Mouse (Mus musculus) right cerebral cortex, adult 18-20 months (tissue): ENCODE data around the gene Slc36a1.

ENCODE experiments used
- DNase-seq: peaks from one replicate; pipeline ENCODE4 v3.0.0; 2022; ENCODE audit warnings: mixed read lengths

Slc36a1 gene

DNA sequence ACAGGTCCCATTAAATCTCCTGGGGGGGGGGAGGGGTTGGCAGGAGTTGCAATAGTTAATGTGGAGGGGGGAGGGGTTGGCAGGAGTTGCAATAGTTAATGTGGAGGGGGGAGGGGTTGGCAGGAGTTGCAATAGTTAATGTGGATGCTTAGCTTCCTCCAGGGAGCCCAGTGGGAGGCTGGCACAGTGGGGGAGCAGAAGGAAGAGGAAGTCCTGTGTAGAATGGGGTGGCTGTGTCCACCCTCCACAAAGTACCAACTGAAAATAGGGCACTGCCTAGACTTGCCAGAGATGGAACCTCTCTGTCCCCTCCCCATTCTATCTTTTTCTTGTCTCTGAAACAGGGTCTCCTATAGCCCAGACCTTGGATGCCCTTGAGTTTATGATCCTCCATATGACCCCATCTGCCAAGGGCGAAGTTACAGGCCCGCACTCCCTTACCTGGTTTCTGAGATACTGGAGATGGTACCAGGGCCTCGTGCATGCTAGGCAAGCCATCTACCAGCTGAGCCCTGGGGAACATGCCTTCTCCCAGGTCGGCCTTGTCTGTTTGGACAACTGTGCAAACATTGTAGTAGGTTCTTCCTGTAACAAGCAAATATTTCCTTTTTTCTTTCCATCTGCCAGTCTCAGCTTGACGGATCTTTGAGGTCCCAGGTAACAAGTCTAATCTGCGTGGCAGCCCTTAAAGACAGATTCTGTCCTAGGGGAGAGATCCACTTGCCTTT is 5.6 kb downstream of the Slc36a1 start:
- DNase-seq: no peak

DNA sequence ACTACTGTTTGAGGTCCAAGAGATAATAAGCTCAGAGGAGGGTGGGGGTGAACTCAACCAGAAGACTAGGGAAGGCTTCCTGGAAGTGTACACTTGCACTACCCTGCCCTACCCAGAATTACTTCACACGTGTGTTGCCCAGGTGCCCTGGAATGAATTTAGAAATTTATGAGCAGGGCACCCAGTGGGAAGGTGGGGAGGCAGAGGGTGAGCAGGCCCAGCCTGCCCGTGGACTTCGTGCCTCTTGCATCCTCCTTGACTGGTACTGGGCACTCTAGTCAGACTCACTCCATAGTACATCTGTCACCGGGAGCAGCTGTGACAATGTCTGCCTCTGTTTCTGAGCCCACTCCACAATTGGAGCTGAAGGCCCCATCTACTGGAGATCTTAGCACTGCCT is 9.4 kb downstream of the Slc36a1 start:
- DNase-seq: no peak

DNA sequence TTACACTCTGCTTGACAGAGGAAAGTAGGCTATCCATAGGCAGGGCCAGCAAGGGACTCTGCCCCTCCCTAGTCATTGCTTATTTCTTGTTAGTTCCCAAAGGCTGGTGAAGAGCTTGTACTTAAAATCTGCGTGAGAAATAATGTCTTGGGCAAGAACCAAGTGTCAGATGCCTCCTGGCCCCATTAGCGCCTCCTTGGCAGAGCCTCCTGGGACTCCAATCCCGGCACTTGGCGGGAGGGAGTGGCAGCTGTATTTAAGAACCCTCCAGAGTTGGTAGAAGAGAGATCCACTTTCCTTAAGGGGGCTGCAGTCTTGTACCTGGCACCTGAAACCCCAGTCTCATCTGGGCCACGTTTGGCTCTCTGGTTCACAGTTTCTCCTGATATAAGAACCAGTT is 10.0 kb downstream of the Slc36a1 start:
- DNase-seq: no peak

DNA sequence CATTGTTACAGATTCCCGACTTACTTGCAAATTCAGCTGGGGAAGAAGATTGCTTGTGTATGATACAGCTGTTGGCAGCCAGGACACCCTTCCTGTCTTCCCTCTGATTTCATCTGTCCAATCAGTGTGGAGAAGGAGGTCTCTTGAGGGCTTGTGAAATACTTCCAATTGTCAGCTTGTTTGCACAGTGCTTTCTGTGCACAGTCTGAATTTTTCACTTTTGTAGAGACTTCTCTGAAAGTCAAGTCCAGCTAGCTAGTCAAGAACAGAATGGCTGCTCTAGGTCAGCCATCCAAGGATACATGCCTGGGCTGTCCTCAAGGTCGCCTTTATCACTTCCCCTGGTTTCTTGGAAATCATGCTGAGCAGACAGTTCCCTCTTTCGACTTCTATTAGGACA is 10.8 kb downstream of the Slc36a1 start:
- DNase-seq: no peak

DNA sequence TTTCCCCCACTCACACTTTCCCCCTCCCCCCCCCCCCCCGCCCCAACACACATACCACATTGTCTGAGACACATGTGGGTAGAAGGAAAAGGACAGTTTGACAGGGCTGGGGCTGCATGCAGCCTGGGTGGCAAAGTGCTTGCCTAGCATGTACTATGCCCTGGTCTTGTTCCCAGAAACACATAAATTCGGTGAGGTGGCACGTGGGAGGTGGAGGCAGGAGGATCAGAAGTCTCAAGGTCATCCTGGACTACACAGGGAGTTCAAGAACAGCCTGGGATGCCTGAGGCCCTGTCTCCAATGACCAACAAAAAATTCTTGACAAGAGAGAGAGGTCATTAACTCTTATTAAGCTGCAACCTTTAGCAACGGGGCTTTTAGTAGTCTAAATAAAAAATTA is 11.9 kb downstream of the Slc36a1 start:
- no peak for DNase-seq

DNA sequence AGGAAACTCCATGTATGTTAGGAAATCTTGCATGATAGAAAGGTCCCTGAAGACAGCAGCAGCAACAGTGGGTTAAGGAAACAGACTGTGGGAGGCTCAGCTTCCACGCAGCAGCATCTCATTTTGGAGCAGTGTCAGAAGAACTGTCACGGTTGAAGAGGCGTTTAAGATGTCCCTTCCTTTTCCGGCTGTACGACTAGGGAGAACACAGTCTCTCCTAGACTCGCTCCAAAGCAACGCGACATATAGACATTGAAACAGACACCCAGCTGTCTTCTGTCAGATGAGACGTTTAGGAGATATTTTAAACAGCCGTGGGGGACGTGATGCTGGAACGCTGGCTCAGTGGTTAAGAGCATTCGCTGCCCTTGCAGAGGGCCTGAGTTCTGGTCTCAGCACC is 12.7 kb downstream of the Slc36a1 start:
- DNase-seq: peak; percentile 74

DNA sequence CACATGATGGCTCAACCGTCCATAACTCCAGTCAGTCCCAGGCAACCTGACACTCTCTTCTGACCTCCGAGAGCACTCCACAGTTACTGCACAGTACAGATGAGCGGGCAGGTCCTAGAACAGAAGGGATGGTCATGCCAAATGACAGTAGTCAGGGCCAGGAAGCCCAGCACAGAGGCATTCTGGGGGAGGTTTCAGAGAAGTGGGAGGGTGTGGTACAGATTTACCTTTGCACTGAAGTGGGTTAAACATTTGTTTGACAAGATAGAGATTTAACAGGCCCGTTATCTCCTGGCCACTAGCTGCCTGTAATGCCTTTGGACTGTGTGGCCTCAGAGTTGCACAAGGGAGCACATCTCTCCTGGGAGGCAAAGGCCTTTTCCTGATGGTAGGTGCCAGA is 13.3 kb downstream of the Slc36a1 start:
- no peak for DNase-seq

DNA sequence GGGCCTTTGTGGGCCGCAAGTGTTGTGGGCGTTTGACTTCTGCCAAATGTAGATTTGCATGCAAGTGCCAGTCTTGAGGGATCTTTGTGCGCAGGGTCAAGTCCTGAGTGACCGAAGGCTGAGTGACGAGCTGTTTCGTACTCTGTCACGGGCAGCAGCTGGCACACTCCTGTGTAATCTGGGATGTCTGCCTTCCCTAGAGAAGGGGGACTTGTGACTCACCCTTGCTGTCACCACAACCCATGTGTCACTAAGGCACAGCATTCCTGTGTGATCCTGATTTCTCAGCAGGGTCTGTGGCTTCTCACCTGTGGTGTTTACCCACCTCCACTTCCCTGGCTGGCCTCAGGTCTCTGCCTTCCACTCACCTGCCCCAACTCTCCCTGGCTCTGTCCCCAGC is 13.7 kb downstream of the Slc36a1 start:
- no peak for DNase-seq

DNA sequence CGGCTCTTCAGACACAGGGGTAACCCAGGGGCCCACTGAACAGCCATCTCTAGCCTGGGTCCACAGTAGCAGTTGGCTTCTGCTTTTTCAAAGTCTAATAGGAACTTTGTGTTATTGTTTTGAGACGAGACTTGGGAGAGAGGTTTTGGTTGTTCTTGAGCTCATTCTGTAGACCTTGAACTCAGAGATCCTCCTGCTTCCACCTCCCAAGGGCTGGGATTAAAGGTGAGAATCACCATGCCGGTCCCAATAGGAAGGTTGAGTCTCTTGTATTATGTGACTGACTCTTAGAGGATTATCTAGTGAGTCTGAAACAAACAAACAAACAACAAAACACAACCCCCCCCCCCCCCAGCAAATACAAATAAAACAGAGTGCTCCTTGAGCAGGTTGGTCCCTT is 14.3 kb downstream of the Slc36a1 start:
- no peak for DNase-seq

DNA sequence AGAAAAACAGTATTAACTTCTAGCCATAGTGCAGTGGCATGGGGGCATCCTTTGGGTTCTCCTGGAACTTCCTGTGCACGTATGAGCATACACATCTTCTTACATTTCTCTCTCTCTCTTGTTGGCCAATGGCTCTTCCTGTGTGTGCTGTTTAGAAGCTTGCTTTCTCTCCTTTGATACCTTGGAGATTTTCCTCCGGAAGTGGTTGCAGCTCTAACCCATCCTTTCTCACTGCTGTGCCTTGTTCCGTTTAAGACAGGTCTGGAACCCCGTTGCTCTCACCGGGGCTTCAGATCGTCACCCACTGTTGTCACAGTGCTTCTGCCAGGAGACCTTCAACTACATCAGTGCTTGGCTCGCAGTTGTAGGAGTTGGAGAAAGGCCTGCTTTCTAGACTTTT is 17.2 kb downstream of the Slc36a1 start:
- no peak for DNase-seq

DNA sequence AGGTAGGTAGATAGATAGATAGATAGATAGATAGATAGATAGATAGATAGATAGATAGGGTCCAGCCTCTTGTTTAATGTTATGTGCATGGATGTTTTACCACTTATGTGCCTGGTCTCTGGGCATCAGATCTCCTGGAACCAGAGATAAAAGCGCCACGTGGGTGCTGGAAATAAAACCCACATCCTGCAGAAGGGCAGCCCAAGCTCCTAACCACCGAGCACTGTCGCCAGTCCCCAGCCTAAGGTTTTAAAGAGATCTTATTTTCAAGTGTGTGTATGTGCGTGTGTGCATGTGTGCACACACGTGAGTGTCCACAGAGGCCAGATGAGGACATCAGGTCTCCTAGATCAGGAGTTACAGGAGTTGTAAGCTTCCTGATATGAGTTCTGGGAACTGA is 26.9 kb downstream of the Slc36a1 start:
- DNase-seq: no peak

DNA sequence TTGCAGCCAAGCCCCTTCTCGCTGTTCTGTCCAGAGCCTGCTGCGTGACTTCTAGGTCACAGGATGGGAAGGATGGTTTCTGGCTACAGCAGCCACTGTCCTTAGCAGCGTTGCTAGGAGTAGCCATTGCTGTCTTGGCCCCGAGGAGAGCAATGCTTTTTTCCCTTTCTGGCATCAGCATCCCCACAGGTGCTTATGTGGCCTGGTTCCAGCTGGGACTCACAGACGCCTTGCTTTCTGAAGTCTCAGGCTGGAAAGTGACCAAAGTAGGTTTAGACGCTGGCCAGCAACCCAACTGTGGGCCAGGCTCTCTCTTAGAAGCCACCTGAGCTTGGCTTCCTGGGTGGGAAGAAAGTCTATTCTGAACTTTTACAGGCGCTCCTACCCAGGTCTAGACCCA is 30.1 kb downstream of the Slc36a1 start:
- no peak for DNase-seq

DNA sequence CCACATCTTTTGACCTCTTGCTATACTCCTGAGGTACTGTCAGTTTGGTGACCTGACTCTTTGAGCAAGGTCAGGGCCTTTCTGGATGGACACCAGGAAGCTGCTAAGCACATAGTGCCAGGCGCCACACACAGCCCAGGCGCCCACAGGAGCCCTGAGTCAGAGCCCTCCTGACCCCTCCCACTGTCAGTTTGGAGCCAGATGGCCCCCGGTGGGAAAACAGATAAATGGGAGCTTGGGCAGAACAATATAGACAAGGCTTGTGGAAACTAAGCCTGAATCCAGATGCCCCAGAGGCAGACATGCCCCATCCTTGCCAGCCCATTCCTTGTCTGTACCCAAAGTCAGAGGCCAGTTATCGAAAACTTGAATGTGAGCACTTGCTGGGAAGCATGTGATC is 30.6 kb downstream of the Slc36a1 start:
- DNase-seq: no peak

DNA sequence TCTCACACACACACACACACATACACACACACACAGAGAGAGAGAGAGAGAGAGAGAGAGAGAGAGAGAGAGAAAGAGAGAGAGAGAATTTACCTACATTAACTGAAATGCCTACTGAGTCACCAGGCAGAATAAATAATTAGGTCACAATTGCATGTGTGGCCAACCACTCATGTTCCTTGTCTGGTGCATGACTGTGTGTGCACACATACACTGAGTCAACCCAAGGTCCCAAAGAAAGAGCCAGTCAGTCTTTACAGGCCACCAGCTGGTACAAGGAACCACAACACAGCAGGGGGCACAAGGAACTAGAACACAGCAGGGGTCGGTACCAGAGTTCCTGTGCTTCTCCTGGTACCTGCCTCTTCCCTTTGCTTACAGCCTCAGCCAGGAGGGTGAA is 32.7 kb downstream of the Slc36a1 start:
- no peak for DNase-seq

DNA sequence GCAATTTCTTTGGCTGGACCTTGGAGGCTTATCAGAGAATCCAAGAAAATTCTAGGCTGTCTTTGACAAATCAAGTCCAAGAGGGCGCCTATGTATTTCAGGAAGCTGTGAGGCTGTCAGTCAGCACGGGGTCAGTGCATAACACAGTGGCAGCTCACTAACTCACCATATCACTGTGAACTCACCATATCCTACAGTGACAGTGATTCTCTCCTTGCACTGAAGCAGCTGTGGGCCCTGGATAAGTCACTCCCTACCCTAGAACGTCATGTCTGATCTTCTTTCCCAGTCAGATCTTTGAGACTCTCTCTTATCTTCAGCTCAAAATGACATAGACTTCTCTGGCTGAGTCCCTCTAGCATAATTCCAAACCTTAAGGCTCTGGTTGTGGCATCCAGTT is 35.3 kb downstream of the Slc36a1 start:
- DNase-seq: no peak

DNA sequence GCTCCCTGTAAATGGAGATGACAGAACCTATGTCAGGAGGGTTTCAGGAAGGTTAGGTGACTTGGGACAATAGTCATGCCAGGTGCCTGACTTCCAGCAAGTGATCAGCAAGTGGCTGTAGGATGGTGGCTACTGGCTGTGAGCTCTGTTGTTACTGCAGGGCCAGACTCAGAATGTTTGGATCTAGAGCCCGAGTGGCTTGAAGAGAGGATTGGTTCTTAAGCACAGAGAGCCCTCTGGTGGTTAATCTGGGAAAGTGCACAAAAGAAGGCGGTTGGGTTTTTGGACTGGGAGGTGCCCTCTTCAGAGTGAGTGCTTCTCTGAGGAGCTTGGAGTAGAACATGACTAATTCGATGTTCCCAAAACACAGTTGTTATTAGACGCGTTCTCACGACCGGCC is 36.4 kb downstream of the Slc36a1 start:
- peak; percentile 83 for DNase-seq

DNA sequence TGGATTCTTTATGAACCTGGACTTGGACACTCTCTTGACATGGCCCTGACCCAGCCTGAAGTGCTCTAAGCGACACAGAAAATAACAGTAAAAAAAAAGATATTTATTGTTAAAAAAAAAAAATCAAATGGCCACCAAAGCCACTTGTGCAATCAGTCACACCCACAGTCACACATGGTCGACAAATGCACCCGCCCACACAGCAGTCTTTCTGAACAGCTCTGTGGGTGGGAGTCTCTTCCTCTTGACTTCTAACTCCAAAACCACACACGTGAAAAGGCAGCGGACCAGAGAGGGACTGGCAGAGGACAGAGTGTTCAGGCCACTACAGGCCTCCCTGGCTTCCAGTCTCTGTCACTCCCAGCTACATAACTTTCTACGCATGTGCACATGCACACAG is 46.4 kb downstream of the Slc36a1 start:
- peak; percentile 32 for DNase-seq

DNA sequence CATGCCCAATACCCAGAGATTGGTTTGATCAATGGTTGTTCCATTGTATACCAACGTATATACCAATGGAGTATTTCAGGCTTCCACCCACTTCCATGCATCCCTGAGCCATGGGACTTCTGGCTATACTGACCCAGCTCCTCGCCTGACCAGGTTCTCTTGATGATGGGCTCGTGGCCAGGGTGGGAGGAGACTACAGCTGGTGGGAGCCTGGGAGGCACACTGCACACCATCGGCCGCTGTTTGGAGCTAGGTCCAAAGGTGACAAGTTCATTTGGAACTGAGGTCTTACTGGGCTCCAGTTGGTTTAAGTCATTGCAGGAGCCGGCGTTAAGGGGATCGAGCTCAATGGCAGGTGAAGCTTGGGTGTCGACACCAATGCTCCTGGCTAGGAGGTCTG is 49.2 kb downstream of the Slc36a1 start:
- DNase-seq: no peak

DNA sequence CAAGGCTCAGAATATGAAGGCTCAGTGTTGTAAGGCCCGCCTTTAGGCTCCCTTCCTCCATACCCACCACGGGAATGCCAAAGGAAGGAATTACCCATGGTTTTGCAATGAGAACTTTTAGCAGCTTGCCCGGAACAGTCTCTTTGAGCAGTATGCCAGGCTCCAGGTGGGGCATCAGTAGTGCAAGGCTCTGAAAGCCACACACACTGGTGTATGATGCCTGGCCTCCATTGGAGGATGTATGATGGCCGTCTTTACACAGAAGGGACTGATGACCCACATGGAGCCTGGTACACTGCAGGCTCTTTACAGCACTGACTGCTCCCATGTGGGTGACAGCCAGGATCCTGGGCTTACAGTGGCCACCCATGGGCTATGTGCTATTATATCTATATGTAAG is 57.0 kb downstream of the Slc36a1 start:
- no peak for DNase-seq

DNA sequence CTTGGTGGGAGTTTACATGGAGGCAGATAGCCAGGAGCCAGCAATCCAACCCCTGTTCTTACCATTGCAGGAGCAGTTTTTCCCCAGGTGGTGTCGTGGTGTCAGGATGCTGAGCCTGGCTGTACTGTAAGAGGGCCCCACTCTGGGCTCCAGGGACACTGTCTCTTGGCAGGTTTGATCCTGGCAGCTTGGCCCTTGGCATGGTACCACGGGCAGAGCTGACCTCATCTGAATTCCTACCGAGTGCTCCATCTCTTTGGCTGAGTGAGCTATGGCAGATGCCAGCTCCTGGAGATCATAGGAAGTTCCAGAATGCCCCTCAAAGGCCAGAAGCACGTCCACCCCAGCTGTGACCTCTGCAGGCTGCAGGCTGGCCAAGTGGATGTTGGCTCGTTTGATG is 57.9 kb downstream of the Slc36a1 start:
- DNase-seq: no peak

DNA sequence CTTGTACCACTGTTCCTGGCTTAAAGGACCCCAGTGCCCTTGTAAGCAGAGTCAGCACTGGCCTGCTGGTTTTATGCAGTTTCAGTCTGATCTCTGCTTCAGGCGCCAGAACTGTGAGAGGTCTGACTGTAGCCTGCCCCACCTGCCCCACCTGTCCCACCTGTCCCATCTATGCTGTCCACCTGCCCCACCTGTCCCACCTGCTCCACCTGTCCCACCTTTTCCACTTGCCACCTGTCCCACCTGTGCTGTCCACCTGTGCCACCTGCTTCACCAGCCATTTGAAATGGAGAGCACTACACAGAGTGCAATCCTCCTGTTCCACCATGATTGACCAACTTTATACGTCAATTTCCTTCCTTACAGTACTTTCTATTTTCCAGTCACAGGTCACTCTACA is 60.2 kb downstream of the Slc36a1 start:
- no peak for DNase-seq

DNA sequence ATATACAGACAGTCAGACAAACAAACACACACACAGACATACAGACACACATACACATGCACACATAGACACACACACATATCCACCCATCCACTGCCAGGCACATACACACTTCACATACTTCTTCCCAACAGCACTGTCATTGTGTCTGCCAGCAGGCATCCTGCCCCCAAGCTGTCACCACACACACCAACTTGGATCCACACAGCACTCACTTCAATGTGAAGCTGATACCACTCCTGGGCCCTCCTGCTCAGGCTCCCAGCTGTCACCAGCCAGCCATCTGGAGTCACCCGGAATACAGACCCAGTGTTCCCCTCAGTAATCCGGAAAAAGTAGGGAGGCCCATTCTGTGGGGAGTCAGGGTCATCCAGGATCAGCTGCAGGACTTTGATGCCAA is 61.5 kb downstream of the Slc36a1 start:
- no peak for DNase-seq

DNA sequence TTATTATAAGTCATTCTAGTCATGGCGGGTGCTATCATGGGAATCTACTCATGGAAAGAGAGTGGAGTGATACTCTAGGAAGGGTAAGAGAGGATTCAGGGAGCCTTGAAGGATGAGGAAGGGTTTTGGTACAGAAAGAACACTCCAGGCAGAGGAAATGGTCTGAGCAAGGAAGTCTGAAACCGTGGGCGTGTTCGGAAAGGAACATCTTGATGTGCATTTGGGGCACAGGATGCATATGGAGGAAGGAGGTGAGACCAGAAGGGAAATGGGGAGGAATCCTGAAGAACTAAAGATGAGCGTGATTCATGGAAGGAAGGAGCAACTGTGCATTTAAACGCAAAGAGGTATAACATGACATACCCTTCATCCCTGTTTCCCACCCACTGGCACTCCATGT is 64.4 kb downstream of the Slc36a1 start:
- DNase-seq: peak; percentile 43

DNA sequence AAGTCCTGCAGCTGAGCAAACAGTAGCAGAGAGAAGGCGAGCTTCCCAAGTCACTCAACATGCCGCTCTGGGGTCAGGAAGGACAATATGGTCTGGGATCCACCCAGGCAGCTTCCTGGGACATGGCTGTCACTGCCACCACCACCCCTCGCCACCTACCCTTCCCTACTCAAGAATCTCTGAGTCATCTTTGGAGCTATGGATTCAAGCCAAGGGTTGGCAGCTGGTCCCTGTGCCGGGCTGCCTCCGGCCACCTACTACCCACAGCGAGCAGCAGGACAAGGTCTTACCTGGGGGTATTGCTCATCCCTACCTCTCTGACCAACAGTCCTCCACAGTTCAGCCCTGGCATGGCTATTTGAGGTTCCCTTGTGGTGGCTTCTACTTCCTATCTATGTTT is 70.6 kb downstream of the Slc36a1 start:
- peak; percentile 31 for DNase-seq
